Mouse (Mus musculus): ENCODE measurements around the gene Gm9736.

GRCm38 (mm10) chr10:77729241-77729640, 21.9 kb downstream of the Gm9736 start:
- peak; percentile 62; the same call in 1 of the 2 replicates for TF ChIP-seq CTCF (IDR thresholded peaks at IDR 0.05; ENCODE audit: borderline replicate concordance, control insufficient read depth, extremely low read depth, insufficient read depth, low read length, poor library complexity)
- no peak for TF ChIP-seq POLR2A (IDR thresholded peaks at IDR 0.05; ENCODE audit: control insufficient read depth, extremely low read depth, insufficient read depth, low read length, poor library complexity)

All from thymus, adult 2 months (tissue).